Mouse (Mus musculus): ENCODE results near the gene Ephb2. TPM values are rescaled to one million over a fixed set of nuclear protein-coding genes. Genes with fewer than 3 reads are reported as not detected.

Ephb2 gene
- polyA plus RNA-seq, 1 experiment from 2014 or later: 0.28 TPM

DNA sequence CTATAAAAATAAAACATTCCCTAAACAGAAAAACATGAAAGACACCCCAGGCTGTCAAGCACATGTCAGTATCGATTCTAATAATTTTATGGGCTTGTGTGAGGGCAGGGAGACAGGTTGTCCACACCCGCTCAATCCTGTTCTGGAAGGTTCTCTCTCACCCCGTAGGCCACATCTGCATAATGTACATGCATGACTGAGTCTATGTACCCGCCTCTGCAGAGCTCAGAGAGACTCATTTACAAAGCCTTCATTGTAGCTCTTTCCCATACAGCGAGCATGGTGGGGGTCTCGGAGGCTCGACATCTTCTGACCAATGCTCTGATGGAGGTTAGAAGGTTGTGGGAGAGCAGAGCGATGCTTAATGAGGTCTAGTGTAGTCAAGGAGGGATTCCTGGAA, 108.8 kb downstream of the Ephb2 start:
- H3K4me1 ChIP-seq (replicated peaks): no peaks in the 10 kb centered on the region
- 67% methylated on average over 8 of the region's 8 CpGs for WGBS (ENCODE audit: insufficient replicate concordance)
- ATAC-seq (ENCODE audit: insufficient read depth): no peak

DNA sequence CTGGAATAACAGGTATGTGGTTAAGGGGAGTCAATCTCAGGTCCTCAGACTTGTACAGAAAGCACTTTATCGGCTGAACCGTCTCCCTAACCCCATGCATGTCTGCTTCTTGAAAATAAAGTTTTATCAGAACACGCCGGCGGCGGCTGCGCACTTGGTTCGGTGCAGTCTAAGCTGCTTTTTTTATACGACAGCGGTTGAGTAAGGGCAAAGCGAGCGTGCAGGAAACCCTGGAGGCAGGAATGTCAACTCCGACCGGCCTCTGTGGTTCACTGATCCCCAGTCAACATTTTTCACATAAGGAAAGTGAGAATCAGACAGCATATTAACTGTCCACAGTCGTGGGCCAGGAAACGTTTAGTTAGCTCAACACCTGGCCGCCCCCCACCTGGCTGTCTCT, 111.1 kb downstream of the Ephb2 start:
- H3K27me3 ChIP-seq: no peaks in the 10 kb centered on the region
- H3K27ac ChIP-seq (replicated peaks): no peak overlapping the region
- no peaks in the 10 kb centered on the region for H3K36me3 ChIP-seq (replicated peaks)
- no peak overlapping the region for H3K9ac ChIP-seq
- no peak overlapping the region for H3K4me3 ChIP-seq (replicated peaks)
- 66% methylated on average over 17 of the region's 17 CpGs for WGBS (ENCODE audit: insufficient replicate concordance)
- H3K9me3 ChIP-seq (replicated peaks): no peaks in the 10 kb centered on the region
- H3K4me1 ChIP-seq (replicated peaks): no peaks in the 10 kb centered on the region
- no peak overlapping the region for H3K4me2 ChIP-seq
- no peak for ATAC-seq (ENCODE audit: insufficient read depth)

More for the DNA sequence above, 108.8 kb downstream of the Ephb2 start:
- Histone ChIP-seq H3K27me3 (no peaks in the 10 kb centered on the region), H3K9ac (no peak overlapping the region), H3K4me2 (no peak overlapping the region), H3K9me3 (replicated peaks) (no peaks in the 10 kb centered on the region), H3K27ac (replicated peaks) (no peak overlapping the region), H3K4me3 (replicated peaks) (no peak overlapping the region), H3K36me3 (replicated peaks) (no peaks in the 10 kb centered on the region)

DNA sequence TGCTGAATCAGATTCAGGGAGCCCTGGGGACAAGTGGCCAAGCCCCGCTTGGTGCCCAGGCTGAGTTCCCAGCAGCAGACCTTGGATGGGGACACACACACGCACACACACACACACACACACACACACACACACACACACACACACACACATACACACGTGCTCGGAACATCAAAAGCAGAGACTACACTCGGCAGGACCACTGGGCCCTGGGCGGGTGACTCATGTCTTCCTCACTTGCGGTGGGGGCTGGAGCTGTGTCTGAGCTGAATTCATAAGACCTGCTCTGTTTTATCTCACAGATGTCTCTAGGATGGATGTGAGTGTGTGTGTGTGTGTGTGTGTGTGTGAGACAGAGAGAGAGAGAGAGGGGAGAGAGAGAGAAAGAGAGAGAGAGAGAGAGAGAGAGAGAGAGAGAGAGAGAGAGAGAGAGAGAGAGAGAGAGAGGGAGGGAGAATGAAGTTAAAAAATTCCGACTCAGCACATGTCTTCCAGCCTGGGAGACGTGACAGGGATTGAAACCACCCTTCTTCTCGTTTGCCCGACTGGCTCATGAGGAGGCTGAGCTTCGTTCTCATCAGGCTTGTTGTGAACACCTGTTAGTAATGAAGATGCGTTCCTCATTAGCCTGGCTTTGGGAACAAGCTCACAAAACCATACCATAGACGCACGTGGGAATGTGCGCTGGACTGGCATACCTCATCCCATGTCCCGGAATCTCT, 113.3 kb downstream of the Ephb2 start:
- Histone ChIP-seq H3K36me3 (replicated peaks) (no peaks in the 10 kb centered on the region), H3K27ac (replicated peaks) (no peak overlapping the region), H3K9ac (no peak overlapping the region), H3K9me3 (replicated peaks) (no peaks in the 10 kb centered on the region), H3K4me1 (replicated peaks) (no peaks in the 10 kb centered on the region), H3K4me2 (no peak overlapping the region), H3K27me3 (no peaks in the 10 kb centered on the region), H3K4me3 (replicated peaks) (no peak overlapping the region)
- 55% methylated on average over 17 of the region's 17 CpGs for WGBS (ENCODE audit: insufficient replicate concordance)
- ATAC-seq (ENCODE audit: insufficient read depth): no peak

DNA sequence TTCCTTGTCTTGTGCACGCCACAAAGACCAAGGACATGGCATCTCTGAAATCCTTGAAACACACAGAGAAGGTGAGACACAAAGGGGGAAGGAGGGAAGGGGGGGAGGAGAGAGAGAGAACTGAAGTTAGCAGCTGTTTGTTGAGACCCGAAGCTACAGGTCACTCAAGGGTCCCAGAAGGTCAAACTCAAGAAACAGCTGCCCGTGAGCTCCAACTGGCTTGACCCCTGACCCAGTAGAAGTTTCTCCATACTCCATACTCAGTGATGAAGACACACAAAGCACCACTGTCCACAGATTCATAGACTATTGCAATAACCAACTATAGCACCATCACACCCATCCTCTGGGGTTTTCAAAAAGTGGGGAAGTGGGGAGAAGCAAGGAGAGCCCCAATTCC, 113.9 kb downstream of the Ephb2 start:
- no peak overlapping the region for H3K4me2 ChIP-seq
- H3K4me1 ChIP-seq (replicated peaks): no peaks in the 10 kb centered on the region
- H3K36me3 ChIP-seq (replicated peaks): no peaks in the 10 kb centered on the region
- ATAC-seq (ENCODE audit: insufficient read depth): no peak
- no peak overlapping the region for H3K27ac ChIP-seq (replicated peaks)
- no peak overlapping the region for H3K9ac ChIP-seq
- 57% methylated on average over 3 of the region's 3 CpGs for WGBS (ENCODE audit: insufficient replicate concordance)
- H3K4me3 ChIP-seq (replicated peaks): no peak overlapping the region
- no peaks in the 10 kb centered on the region for H3K9me3 ChIP-seq (replicated peaks)
- no peaks in the 10 kb centered on the region for H3K27me3 ChIP-seq

DNA sequence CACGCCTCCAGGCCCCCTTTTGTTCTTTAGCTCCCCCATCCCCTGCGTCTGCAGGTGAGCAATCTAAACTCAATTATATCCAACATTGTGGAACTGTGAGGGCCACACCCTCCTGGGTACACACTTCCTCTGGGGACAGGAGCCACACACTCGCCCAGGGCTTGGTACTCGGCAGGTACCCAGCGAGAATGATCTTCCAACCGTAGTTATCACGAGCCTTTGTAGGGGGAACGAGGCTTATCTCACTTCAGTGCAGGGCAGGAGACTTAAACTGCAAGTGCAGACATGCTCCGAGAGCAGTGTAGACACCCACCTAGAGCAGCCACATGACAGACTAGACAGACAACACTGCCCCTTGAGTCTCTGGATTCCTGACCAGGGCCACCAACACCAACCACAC, 115.8 kb downstream of the Ephb2 start:
- Histone ChIP-seq H3K9ac (no peak overlapping the region), H3K27ac (replicated peaks) (no peak overlapping the region), H3K27me3 (no peaks in the 10 kb centered on the region), H3K4me3 (replicated peaks) (no peak overlapping the region), H3K9me3 (replicated peaks) (no peaks in the 10 kb centered on the region), H3K36me3 (replicated peaks) (no peaks in the 10 kb centered on the region), H3K4me2 (no peak overlapping the region), H3K4me1 (replicated peaks) (no peaks in the 10 kb centered on the region)
- no peak for ATAC-seq (ENCODE audit: insufficient read depth)
- WGBS (ENCODE audit: insufficient replicate concordance): 32% methylated on average over 9 of the region's 9 CpGs

DNA sequence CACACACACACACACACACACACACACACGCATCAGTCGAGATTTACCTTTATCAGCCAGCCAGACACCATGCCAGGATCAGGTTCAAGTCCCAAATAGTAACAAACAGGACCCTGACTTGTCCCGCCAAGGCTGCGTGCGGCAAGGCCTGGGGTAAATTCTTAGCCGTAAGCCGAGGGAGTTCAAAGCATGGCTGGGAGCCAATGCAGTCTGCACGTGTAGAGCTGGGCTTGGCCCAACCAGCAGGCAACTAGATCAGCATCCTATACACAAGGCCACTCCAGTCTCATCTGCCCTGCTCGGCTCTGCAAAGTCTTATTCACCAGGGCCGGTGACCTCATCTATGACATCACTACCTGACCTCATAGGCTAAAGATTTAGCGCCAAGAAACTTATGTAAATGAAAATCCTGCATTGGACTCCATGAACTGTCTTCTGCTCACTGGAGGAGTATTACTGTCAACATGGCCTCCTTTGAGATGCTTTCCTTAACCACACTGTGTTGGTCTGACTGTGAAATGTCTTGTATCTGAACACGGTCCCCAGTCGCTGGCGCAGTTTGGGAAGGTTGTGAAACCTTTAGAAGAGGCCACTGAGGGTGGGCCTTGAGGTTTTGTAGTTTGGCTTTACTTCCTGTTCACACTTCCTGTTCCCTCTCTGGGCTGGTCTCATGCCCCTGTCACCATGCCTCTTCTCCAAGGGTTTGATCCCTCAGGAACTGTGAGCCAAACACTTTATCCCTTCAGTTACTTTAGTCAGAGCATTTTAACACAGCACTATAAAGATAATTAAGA, 117.4 kb downstream of the Ephb2 start:
- 72% methylated on average over 14 of the region's 14 CpGs for WGBS (ENCODE audit: insufficient replicate concordance)
- H3K27ac ChIP-seq (replicated peaks): no peak overlapping the region

DNA sequence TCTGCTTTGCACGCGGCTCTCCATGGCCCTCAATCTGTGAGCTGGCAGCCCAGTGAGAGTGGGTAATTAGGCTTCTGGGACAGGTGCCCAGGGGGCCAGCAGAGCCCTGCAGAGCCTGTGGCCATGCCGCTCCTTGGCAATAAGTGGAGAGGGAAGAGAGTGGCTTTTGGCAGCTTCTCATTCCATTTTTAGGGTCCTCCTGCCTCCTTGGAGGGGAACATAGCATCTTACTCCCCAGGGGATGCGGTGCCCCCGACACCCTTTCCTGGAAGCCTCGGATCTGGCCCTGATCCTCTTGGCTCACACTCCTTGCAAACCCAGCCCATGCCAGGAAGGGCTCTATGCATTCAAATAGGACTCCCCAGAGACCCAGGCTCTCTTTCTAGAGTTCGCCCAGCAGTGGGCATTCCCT, 119.2 kb downstream of the Ephb2 start:
- H3K27me3 ChIP-seq: no peaks in the 10 kb centered on the region
- no peaks in the 10 kb centered on the region for H3K4me1 ChIP-seq (replicated peaks)
- no peak overlapping the region for H3K4me3 ChIP-seq (replicated peaks)
- no peaks in the 10 kb centered on the region for H3K36me3 ChIP-seq (replicated peaks)
- ATAC-seq (ENCODE audit: insufficient read depth): no peak
- 72% methylated on average over 7 of the region's 7 CpGs for WGBS (ENCODE audit: insufficient replicate concordance)
- H3K4me2 ChIP-seq: no peak overlapping the region
- H3K9me3 ChIP-seq (replicated peaks): no peaks in the 10 kb centered on the region
- H3K9ac ChIP-seq: no peak overlapping the region
- no peak overlapping the region for H3K27ac ChIP-seq (replicated peaks)

More for the DNA sequence above, 117.4 kb downstream of the Ephb2 start:
- no peak for ATAC-seq (ENCODE audit: insufficient read depth)
- Histone ChIP-seq H3K9me3 (replicated peaks) (no peaks in the 10 kb centered on the region), H3K4me2 (no peak overlapping the region), H3K9ac (no peak overlapping the region), H3K4me3 (replicated peaks) (no peak overlapping the region), H3K27me3 (no peaks in the 10 kb centered on the region), H3K4me1 (replicated peaks) (no peaks in the 10 kb centered on the region), H3K36me3 (replicated peaks) (no peaks in the 10 kb centered on the region)

DNA sequence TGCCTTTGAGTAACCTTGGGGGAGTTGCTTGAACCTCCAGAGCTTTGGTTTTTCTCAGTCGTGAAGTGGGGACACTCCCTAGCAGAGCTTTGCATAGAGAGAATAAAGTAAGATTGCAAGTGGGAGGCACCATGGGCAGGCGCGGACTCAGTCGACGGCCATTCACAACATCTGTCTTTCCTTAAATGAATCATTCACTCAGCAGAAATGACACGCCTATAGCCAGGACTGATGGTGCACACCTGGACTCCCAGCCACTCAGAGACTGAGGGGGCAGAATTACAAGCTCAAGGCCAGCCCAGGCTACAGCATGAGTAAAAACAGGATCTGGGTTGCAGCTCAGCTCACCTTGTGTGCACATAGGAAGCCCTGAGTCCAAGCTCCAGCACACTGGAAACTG, 121.3 kb downstream of the Ephb2 start:
- Histone ChIP-seq H3K9ac (no peak overlapping the region), H3K27me3 (no peaks in the 10 kb centered on the region), H3K4me1 (replicated peaks) (no peaks in the 10 kb centered on the region), H3K4me2 (no peak overlapping the region), H3K9me3 (replicated peaks) (no peaks in the 10 kb centered on the region), H3K36me3 (replicated peaks) (no peaks in the 10 kb centered on the region), H3K27ac (replicated peaks) (no peak overlapping the region), H3K4me3 (replicated peaks) (no peak overlapping the region)
- 65% methylated on average over 6 of the region's 6 CpGs for WGBS (ENCODE audit: insufficient replicate concordance)
- ATAC-seq (ENCODE audit: insufficient read depth): no peak

DNA sequence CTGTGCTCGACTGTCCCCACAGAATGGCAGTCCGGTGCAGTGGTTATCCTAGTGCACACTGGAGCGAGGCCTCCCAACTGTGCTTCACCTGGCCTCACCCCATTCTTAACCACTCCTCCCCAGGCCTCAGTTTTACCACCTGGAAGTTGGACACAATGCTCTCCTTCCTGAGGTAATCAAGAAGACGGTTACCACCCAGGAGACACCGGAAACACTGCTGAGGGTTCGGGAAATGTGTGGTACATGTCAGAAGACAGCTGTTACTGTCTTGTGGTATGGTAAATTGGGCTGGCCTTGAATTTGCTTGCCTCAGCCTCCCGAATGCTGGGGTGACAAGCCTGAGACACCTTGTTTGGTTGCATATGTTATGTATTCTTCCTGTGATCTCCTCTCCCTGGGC, 121.9 kb downstream of the Ephb2 start:
- H3K27ac ChIP-seq (replicated peaks): no peak overlapping the region
- H3K9me3 ChIP-seq (replicated peaks): no peaks in the 10 kb centered on the region
- no peak for ATAC-seq (ENCODE audit: insufficient read depth)
- H3K4me1 ChIP-seq (replicated peaks): no peaks in the 10 kb centered on the region
- WGBS (ENCODE audit: insufficient replicate concordance): 62% methylated on average over 7 of the region's 7 CpGs
- H3K9ac ChIP-seq: no peak overlapping the region
- H3K36me3 ChIP-seq (replicated peaks): no peaks in the 10 kb centered on the region
- H3K27me3 ChIP-seq: no peaks in the 10 kb centered on the region
- no peak overlapping the region for H3K4me3 ChIP-seq (replicated peaks)
- H3K4me2 ChIP-seq: no peak overlapping the region

DNA sequence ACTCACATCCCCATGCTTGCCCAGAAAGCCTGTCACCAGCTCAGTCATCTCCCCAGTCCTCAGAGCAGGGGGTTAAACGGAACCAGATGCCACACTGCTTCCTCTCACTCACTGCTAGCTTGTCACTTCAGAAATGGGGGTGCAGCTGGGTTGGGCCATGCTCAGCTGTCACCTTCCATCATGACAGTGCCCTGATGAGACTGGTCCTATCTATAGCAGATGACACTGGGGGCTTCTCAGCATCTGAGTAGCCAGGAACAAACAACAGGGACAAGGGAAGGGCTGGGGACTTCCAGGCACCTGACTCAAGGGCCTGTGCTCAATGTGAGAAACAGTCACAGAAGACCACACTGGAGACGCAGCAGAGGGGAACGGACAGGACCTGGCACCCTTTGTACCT, 122.4 kb downstream of the Ephb2 start:
- H3K9ac ChIP-seq: no peak overlapping the region
- no peak overlapping the region for H3K27ac ChIP-seq (replicated peaks)
- H3K4me1 ChIP-seq (replicated peaks): no peaks in the 10 kb centered on the region
- 35% methylated on average over 3 of the region's 3 CpGs for WGBS (ENCODE audit: insufficient replicate concordance)
- ATAC-seq (ENCODE audit: insufficient read depth): no peak
- H3K36me3 ChIP-seq (replicated peaks): no peaks in the 10 kb centered on the region
- no peaks in the 10 kb centered on the region for H3K27me3 ChIP-seq
- no peaks in the 10 kb centered on the region for H3K9me3 ChIP-seq (replicated peaks)
- H3K4me2 ChIP-seq: no peak overlapping the region
- H3K4me3 ChIP-seq (replicated peaks): no peak overlapping the region

DNA sequence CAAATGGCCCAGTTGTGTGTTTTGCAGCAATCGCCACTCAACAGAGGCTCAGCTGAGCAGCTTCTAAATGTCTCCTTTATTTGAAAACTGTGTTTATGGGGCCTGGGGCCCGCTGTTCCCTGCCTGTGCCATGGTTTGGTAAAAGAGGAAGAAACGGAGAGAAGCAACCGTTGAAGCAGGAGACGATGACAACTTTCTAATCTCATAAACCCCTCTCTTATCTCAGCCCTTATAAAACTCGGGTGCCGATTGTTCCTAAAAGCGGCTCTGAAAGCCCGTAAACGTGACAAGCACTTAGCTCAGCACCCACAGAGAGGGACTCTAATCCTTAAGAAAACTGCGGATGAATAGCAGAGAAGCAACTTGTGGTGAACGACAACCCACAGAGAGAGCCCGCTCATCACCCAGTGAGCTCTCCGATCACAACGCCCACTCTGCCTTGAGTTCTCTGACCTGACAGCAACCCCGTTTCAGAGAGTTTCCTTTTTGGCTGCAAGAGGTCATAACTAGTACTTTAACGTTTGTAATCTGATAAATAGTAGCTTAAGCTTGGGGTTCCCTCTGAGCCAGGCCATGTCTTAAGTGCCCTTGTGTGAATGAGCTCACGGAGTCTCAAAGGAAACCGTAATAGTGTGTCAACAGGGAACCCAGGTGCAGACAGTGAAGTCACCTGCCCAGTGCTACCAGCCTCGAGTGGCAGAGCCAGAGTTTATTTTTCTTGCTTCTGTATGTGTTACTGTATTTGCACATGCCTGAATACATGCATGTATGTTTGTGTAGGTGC, 123.6 kb downstream of the Ephb2 start:
- ATAC-seq (ENCODE audit: insufficient read depth): no peak
- 12% methylated on average over 20 of the region's 20 CpGs for WGBS (ENCODE audit: insufficient replicate concordance)

More for the DNA sequence above, 123.6 kb downstream of the Ephb2 start:
- no peak overlapping the region for H3K4me2 ChIP-seq
- no peaks in the 10 kb centered on the region for H3K36me3 ChIP-seq (replicated peaks)
- H3K9me3 ChIP-seq (replicated peaks): no peaks in the 10 kb centered on the region
- H3K4me1 ChIP-seq (replicated peaks): no peaks in the 10 kb centered on the region
- H3K4me3 ChIP-seq (replicated peaks): no peak overlapping the region
- no peaks in the 10 kb centered on the region for H3K27me3 ChIP-seq
- no peak overlapping the region for H3K27ac ChIP-seq (replicated peaks)
- H3K9ac ChIP-seq: no peak overlapping the region

Data from liver, embryonic 15.5 days (tissue).